Mouse (Mus musculus) liver, embryonic 14.5 days (tissue): ENCODE results near the gene Gm10073. TPM values are rescaled to one million over a fixed set of nuclear protein-coding genes. Genes with fewer than 3 reads are reported as not detected.

Experiments
- ATAC-seq: fragments of 200-750 bp; cut with Nextera tagmentation; 2 replicates; pipeline ENCODE4 v1.8.0; 2017; ENCODE audit warnings: moderate number of reproducible peaks, mild to moderate bottlenecking, moderate library complexity; ENCODE audit not compliant: insufficient read depth
- DNase-seq, 3 experiments: peaks; one replicate each; pipeline ENCODE4 v3.0.0-alpha.2; 2012 to 2013; ENCODE audit warnings: low read depth in 3 of 3, low spot score in 3 of 3
- H3K27ac ChIP-seq: fragments of 300-500 bp; sonication (generic); 2 replicates; pipeline ENCODE4 v1.5.1; 2014; ENCODE audit warnings: moderate library complexity, mild to moderate bottlenecking, control low read depth, inconsistent platforms
- H3K27me3 ChIP-seq: fragments of 300-500 bp; sonication (generic); 2 replicates; pipeline ENCODE4 v1.6.1; 2014; ENCODE audit warnings: mild to moderate bottlenecking, low read length, moderate library complexity; ENCODE audit not compliant: control insufficient read depth, insufficient read depth
- H3K36me3 ChIP-seq: fragments of 300-500 bp; sonication (generic); replicated peaks from 2 replicates; pipeline ENCODE4 v1.6.1; 2014; ENCODE audit warnings: low read depth; ENCODE audit not compliant: control insufficient read depth, insufficient read depth
- H3K4me1 ChIP-seq, 2 experiments: fragments of 200-500 bp in 1 of 2; fragments of 300-500 bp in 1 of 2; sonication (generic) in 1 of 2; replicated peaks; 2 replicates each; pipeline ENCODE4 v1.6.1; 2012 to 2014; ENCODE audit warnings: antibody characterized with exemption in 1 of 2, inconsistent platforms in 1 of 2, low read length in 1 of 2; ENCODE audit not compliant: control insufficient read depth in 2 of 2, insufficient read depth in 2 of 2
- H3K4me2 ChIP-seq: fragments of 300-500 bp; sonication (generic); 2 replicates; pipeline ENCODE4 v1.6.1; 2014; ENCODE audit warnings: low read depth, mild to moderate bottlenecking, control low read depth, moderate library complexity
- H3K4me3 ChIP-seq, 2 experiments: fragments of 200-500 bp in 1 of 2; fragments of 300-500 bp in 1 of 2; sonication (generic) in 1 of 2; 2 replicates each; pipeline ENCODE4 v1.5.1; 2012 to 2014; ENCODE audit warnings: low read depth in 2 of 2, low read length in 2 of 2, mild to moderate bottlenecking in 2 of 2, control low read depth in 1 of 2, inconsistent platforms in 1 of 2, moderate library complexity in 1 of 2; ENCODE audit not compliant: insufficient read depth in 1 of 2
- H3K9ac ChIP-seq: fragments of 300-500 bp; sonication (generic); replicated peaks from 2 replicates; pipeline ENCODE4 v1.6.1; 2014; ENCODE audit warnings: mild to moderate bottlenecking, control low read depth, moderate library complexity
- H3K9me3 ChIP-seq: fragments of 300-500 bp; sonication (generic); 2 replicates; pipeline ENCODE4 v1.6.1; 2016; ENCODE audit warnings: low read length, mixed read lengths; ENCODE audit not compliant: control insufficient read depth
- CTCF ChIP-seq: IDR thresholded peaks from 2 replicates; pipeline ENCODE4 v1.5.1; 2016; ENCODE audit warnings: antibody characterized with exemption, low read depth, control low read depth
- EP300 ChIP-seq: IDR thresholded peaks from 2 replicates; pipeline ENCODE4 v1.6.1; 2016; ENCODE audit warnings: antibody characterized with exemption, low read depth
- WGBS: fragments of 180-500 bp; shearing (Covaris S2); extraction: QIAGEN DNeasy Blood & Tissue Kit; methylation state at CpG from one replicate; pipeline ENCODE4 v1.1.7; 2014; ENCODE audit not compliant: insufficient replicate concordance; 5-methylcytosine and 5-hydroxymethylcytosine counted together
- polyA plus RNA-seq, 2 experiments: library from polyadenylated mRNA; depleted of rRNA in 1 of 2; stranded (reverse) in 1 of 2; unstranded in 1 of 2; fragments of >200 nt; fragmentation: Nextera tagmentation in 1 of 2; extraction: Ambion mirVana in 1 of 2; gene quantifications; 2 replicates each; pipeline versions ENCODE4 v1.2.1 to v1.2.3; 2012 to 2014

Gene Gm10073
- polyA plus RNA-seq, 2 experiments, result 12.3 to 61.5 TPM

DNA sequence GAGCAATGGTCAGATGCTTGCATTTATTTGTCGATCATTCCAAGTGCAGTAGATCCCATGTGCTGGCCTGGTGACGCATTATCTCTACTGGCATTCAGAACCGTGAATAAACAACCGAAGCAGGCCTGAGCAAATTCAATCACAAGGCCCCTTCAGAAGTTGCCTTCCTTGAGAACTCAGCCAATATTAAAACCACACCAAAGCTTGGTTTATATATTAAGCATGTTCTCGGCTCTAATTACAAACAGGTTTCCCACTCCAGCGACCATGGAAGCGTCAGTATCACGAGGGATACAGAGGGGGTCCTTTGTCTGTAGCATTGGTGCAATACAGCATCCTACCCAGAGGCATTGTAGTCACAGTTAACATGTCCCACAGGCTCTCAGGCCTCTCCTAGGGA is 30.2 kb downstream of the Gm10073 start:
- ATAC-seq, result no peak
- Histone ChIP-seq H3K4me3 (no peak overlapping the region), H3K4me1 (no peaks in the 10 kb centered on the region), H3K27me3 (no peaks in the 10 kb centered on the region), H3K27ac (no peak overlapping the region), H3K9ac (no peak overlapping the region), H3K9me3 (no peaks in the 10 kb centered on the region), H3K4me2 (no peak overlapping the region), H3K36me3 (no peaks in the 10 kb centered on the region)
- 68% methylated on average over 8 of the region's 8 CpGs for WGBS
- TF ChIP-seq CTCF (no peak), EP300 (no peak)
- DNase-seq, result no peak

GRCm38 (mm10) chr8:106541002-106541401 is 32.3 kb downstream of the Gm10073 start:
- DNase-seq (no peak), ATAC-seq (no peak)
- Histone ChIP-seq H3K4me1 (peaks cover 0 to 2% of the 10 kb centered on the region in 2 experiments; a peak in 1 of 4 replicates), H3K9ac (no peak overlapping the region), H3K9me3 (no peaks in the 10 kb centered on the region), H3K36me3 (no peaks in the 10 kb centered on the region), H3K27ac (no peak overlapping the region), H3K27me3 (no peaks in the 10 kb centered on the region), H3K4me3 (no peak overlapping the region), H3K4me2 (no peak overlapping the region)
- TF ChIP-seq CTCF (no peak), EP300 (no peak)
- WGBS, result 58% methylated on average over 11 of the region's 11 CpGs

- DNase-seq (no peak), ATAC-seq (no peak)
- no peak for TF ChIP-seq CTCF
- TF ChIP-seq EP300, result no peak
- H3K36me3 ChIP-seq, result no peaks in the 10 kb centered on the region
- H3K9me3 ChIP-seq, result no peaks in the 10 kb centered on the region
- no peak overlapping the region for H3K9ac ChIP-seq
- peaks cover 0 to 2% of the 10 kb centered on the region in 2 experiments; a peak in 1 of 4 replicates for H3K4me1 ChIP-seq
- WGBS, result 54% methylated on average over 5 of the region's 5 CpGs
- no peak overlapping the region for H3K27ac ChIP-seq
- no peaks in the 10 kb centered on the region for H3K27me3 ChIP-seq
- no peak overlapping the region for H3K4me3 ChIP-seq
- H3K4me2 ChIP-seq, result no peak overlapping the region
These were observed 34.1 kb downstream of the Gm10073 start for GRCm38 (mm10) chr8:106539193-106539592.

DNA sequence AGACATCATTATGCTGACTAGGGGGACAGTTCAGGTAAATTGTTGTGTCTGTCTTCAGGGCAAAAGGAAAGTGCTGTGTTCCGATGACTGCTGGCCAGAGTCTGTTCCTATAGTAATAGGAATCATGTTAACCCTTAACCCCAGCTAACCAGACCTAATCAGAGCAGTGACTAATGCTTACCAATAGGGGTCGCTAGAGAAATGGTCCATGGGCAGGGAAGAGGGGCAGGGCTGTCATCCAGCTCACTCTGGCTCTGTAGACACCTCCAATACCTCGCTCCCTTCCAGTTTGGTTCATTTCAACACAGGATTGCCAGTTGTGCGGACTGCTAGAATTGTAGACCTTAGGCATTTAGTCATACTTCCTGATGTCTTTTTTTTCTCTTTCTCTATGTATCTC is 37.8 kb downstream of the Gm10073 start:
- Histone ChIP-seq H3K27ac (no peak overlapping the region), H3K36me3 (no peaks in the 10 kb centered on the region), H3K27me3 (no peaks in the 10 kb centered on the region), H3K4me1 (peaks cover 0 to 2% of the 10 kb centered on the region in 2 experiments; a peak in 1 of 4 replicates), H3K4me2 (no peak overlapping the region), H3K4me3 (no peak overlapping the region), H3K9ac (no peak overlapping the region), H3K9me3 (no peaks in the 10 kb centered on the region)
- no peak for ATAC-seq
- DNase-seq, result no peak
- TF ChIP-seq CTCF (peak; percentile 59), EP300 (no peak)
- 56% methylated on average over 4 of the region's 4 CpGs for WGBS

DNA sequence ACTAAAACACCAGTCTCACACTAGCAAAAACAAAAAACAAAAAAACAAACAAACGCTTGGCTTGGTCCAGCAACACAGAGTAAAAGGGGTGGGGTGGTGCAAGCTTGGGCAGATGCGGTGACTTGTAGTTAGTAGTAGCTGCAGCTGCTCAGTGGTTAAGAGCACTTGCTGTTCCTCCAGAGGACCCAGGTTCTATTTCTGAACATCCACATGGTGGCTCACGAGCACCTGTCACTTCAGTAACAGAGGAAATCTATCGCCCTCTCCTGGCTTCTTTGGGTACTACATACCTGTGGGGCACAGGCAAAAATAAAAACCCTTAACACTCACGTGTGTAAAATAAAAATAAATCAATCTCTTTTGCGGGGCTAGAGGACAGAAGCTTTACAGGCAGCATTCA is 38.8 kb downstream of the Gm10073 start:
- Histone ChIP-seq H3K27me3 (no peaks in the 10 kb centered on the region), H3K9me3 (no peaks in the 10 kb centered on the region), H3K36me3 (no peaks in the 10 kb centered on the region), H3K27ac (no peak overlapping the region), H3K4me1 (peaks cover 0 to 2% of the 10 kb centered on the region in 2 experiments; a peak in 1 of 4 replicates), H3K9ac (no peak overlapping the region), H3K4me3 (no peak overlapping the region), H3K4me2 (no peak overlapping the region)
- TF ChIP-seq CTCF, result peak; percentile 71
- TF ChIP-seq EP300, result no peak
- DNase-seq (peak; percentile 17 to 33 (median 26)), ATAC-seq (no peak)
- WGBS, result 26% methylated on average over 6 of the region's 6 CpGs
